Mouse (Mus musculus) liver, postnatal 0 days (tissue): ENCODE data around the gene 9930022D16Rik.

Experiments used
- CTCF ChIP-seq: sonication (generic); IDR thresholded peaks from 2 replicates; pipeline ENCODE4 v1.5.1; 2016; ENCODE audit warnings: antibody characterized with exemption, low read depth
- EP300 ChIP-seq: IDR thresholded peaks from 2 replicates; pipeline ENCODE4 v1.6.1; 2016; ENCODE audit warnings: antibody characterized with exemption, low read depth, mild to moderate bottlenecking

DNA sequence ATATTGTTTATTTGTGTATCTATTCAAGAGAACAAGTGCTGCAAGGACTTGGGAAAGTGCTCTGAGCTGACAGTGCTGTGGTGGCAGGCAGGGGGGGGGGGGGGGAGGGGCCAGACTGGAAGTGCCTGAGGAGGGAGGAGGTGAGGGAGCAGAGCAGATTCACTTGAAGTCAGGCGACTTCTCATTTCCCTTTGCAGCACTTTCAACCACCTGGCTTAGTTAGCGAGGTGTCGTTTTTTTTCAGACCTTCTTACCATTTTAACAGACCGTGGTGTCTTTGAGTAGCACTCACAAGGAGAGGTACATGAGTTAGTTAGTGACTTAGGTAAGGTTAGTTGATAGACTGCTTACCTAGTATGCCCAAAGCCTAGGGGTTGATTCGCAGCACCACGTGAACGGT is 38.3 kb upstream of the 9930022D16Rik start:
- no peak for TF ChIP-seq CTCF
- no peak for TF ChIP-seq EP300
